Mouse (Mus musculus): ENCODE measurements around the gene Hand1.

DNA sequence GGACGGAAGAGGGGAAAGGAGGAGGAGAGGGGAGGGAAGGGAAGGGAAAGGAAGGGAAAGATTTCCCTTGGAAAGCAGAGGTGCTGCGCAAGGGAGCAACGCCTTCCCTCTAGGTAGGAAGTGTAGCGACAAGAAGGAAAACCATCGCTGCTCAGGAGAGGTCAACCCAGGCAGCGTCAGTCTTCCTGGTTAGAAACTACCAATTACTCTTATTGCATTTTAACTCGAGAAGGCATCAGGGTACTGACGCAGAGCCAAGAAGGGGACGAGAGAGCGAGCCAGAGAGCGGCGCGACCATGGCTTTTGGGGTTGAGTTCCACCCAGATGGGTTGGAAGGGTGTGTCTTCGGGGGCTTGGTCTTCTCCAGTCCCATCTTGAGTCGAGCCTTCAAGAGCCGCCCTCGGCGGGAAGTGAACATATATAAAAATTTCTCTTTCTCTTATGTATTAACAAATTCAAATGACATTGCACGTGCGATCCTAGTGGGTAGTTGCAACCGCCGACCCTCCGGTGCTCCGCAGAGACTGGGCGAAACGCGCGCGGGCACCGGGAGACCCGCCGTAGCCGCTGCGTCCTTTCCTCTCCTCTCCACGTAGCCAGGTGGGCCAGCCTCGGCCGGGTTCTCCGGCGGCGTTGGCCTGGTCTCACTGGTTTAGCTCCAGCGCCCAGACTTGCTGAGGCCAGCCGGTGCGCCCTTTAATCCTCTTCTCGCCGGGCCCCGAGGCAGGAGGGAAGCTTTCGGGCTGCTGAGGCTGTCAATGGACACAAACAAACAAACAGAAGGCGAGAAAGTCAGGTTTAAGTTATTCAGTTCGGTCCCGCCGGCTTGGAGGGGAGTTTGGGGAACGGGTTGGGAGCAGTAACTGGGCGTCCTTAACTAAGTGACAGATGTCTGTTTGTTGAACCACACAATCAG is 3.4 kb downstream of the Hand1 start:
- TF ChIP-seq CTCF (IDR thresholded peaks at IDR 0.05; ENCODE audit: borderline replicate concordance, insufficient read depth, low read depth, low read length) = no peak
- no peak for TF ChIP-seq POLR2A (IDR thresholded peaks at IDR 0.05; ENCODE audit: borderline replicate concordance, insufficient read depth, low read length)

All from cerebellum, adult 2 months (tissue).